Mouse (Mus musculus): ENCODE data around the gene Inka2. TPM values are rescaled to one million over a fixed set of nuclear protein-coding genes. Genes with fewer than 3 reads are reported as not detected.

Gene Inka2
- 0.90 and 1.0 TPM in 2 replicates for polyA plus RNA-seq (2016; fragmentation: Nextera tagmentation; extraction: Ambion mirVana)

DNA sequence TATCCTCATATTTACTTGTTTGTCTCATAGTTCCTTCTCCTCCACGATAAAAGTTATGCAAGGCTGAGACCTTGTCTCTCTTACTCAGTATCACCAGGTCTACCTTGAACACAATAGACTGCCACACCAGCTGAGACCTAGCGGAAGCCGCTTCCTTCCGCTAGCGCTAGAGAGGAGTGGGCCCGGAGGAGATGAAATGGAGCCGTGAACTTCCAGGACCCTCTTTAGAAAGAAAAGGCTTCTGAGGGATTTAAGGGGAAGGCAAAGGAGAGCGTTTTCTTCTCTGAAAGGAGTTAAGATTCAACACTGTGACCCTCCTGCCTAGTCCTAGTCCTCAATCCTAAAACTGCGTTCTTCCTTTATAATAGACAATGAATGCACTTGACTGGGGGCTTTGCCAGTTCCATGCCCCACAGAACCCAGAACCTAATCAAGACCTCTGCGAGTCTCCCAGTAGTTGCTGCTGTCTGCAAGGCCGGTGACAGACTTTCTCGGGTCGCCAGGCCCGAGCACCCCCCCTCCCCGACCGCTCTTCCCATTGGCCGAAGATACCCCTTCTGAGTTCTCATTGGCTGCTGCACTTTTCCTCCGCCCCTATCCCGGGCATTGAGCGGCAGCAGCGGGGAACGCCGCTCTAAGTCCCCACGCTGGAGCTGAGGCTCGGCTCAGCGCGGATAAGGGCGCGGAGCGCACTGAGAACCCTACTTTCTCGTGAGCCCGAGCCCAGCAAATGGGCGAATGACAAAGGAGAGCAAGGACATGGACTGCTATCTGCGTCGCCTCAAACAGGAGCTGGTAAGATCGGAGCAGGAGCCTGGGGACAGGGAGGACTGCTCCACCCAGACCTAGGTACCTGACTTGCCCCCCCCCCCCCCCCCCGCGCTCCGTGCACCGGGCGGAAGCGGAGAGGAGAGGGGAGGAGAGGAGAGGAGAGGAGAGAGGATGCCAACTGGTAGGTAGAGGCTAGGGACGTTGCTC is at the start of gene Inka2:
Inka2 (plus strand) TSS at position 569 of the 978 bp plus-strand sequence.
- WGBS: 1% methylated on average over 38 of the region's 43 CpGs
- Histone ChIP-seq H3K36me3 (no peaks in the 10 kb centered on the region), H3K4me3 (peak within 1 kb of the TSS; percentile 73), H3K9me3 (replicated peaks) (no peaks in the 10 kb centered on the region), H3K27ac (replicated peaks) (peak within 1 kb of the TSS; percentile 72), H3K4me1 (peaks cover 55% of the 10 kb centered on the region), H3K27me3 (ENCODE audit: low read depth, poor library complexity, severe bottlenecking) (peaks cover 60% of the 10 kb centered on the region)
- DNase-seq (ENCODE audit: low spot score): peak; percentile 85

DNA sequence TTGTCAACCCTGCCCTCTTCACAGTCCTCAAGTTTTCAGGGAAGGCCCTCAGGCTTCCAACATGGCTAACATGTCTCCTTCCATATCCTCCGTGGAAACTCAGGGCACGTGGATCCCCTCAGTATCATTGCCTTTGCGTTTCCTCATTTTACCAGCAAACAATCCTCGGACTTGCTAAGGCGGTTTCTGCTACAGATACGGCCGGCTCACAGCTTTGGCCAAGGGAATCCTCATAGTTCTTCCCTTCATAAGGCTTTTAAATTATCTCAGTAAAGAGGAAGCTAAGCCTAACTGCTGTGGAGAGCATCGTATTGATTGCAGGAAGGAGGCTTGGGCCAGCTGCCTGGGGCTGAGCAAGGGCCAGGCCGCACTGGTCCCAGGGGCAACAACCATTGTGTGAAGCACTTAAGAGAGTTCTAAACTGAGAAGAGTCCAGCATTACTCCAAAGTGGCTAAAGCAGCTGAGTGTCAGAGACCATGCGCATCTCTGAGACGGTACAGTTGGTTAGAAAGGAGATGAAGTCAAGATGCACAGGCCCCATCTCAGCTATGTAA is 49.3 kb upstream of the Inka2 start:
- Histone ChIP-seq H3K4me3 (no peak overlapping the region), H3K27me3 (ENCODE audit: low read depth, poor library complexity, severe bottlenecking) (no peaks in the 10 kb centered on the region), H3K9me3 (replicated peaks) (no peaks in the 10 kb centered on the region), H3K4me1 (no peaks in the 10 kb centered on the region), H3K27ac (replicated peaks) (no peak overlapping the region), H3K36me3 (no peaks in the 10 kb centered on the region)
- DNase-seq (ENCODE audit: low spot score): no peak
- WGBS: 95% methylated on average over 11 of the region's 11 CpGs

DNA sequence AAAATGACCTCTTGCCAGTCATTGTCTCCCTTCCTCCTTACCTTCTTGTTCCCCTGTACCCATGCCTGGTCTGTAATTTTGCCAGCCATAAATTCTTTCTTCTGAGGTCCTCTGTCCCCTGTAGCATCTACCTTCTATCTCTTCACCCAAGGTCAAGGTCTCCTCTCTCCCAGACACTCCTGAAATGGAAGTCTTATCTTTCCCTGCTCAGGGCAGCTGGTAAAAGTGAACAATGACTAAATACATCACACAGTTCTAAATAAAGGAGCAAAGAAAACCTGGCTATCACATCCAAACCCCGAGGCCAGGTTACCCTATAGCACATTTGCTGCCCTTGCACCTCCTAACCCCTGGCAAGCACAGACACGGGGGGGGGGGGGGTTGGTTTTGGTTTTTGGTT is 43.9 kb upstream of the Inka2 start:
- Histone ChIP-seq H3K27me3 (ENCODE audit: low read depth, poor library complexity, severe bottlenecking) (no peaks in the 10 kb centered on the region), H3K27ac (replicated peaks) (no peak overlapping the region), H3K4me3 (no peak overlapping the region), H3K36me3 (no peaks in the 10 kb centered on the region), H3K9me3 (replicated peaks) (no peaks in the 10 kb centered on the region), H3K4me1 (no peaks in the 10 kb centered on the region)
- WGBS: 81% methylated on average over 2 of the region's 2 CpGs
- DNase-seq (ENCODE audit: low spot score): no peak

DNA sequence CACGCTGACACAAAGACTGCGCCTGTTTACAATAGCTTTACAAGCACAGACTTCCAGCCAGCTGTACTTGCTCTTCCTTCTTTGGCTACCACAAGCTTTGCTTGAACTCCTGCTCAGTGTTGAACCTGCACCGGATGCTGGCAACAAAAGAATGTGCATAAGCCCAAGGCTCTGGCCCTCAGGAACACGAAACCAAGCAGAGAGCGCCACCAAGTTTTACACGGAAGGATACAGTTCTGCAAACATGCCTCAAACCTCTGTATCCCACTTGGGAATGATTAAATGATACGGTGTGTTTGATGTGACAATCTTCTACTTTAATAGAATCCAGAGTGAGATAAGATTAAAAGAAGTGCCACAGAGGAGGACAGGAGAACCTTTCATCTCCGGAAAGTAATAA is 41.4 kb upstream of the Inka2 start:
- 88% methylated on average over 8 of the region's 8 CpGs for WGBS
- Histone ChIP-seq H3K36me3 (no peaks in the 10 kb centered on the region), H3K9me3 (replicated peaks) (no peaks in the 10 kb centered on the region), H3K4me3 (no peak overlapping the region), H3K4me1 (no peaks in the 10 kb centered on the region), H3K27me3 (ENCODE audit: low read depth, poor library complexity, severe bottlenecking) (no peaks in the 10 kb centered on the region), H3K27ac (replicated peaks) (no peak overlapping the region)
- no peak for DNase-seq (ENCODE audit: low spot score)

DNA sequence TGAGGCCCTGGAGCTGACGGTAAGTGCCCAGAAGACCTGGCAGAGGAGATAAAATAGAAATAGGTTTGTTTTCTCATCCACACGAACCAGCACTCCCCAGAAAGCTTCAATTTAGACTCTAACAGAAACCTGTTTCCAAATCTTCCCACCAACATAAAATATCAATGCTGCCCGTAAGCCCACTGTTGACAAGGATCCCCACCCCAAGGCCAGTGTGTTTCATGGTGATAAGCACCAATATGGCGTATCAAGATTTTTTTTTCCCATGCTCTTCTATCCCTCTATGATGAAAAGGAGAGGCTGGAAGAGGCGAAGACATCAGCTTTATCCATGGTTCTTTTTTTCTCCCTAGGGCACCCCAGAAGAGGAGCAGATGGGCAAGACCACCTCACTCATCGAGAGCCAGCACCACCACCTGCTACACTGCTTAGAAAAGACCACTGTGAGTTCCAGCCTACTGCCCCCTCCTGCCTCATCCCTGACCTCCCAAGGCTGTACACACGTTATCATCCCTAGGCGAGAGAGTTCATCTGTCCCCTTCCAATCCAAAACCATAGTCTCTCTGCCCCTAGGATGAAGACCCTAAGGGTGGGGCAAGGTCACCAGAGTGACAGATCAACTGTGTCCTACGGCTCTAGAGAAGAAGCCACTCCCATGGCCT is 39.2 kb upstream of the Inka2 start:
- 83% methylated on average over 9 of the region's 9 CpGs for WGBS
- H3K9me3 ChIP-seq (replicated peaks): no peaks in the 10 kb centered on the region
- no peaks in the 10 kb centered on the region for H3K36me3 ChIP-seq
- no peaks in the 10 kb centered on the region for H3K27me3 ChIP-seq (ENCODE audit: low read depth, poor library complexity, severe bottlenecking)
- DNase-seq (ENCODE audit: low spot score): no peak
- H3K4me3 ChIP-seq: no peak overlapping the region
- H3K4me1 ChIP-seq: no peaks in the 10 kb centered on the region
- no peak overlapping the region for H3K27ac ChIP-seq (replicated peaks)

DNA sequence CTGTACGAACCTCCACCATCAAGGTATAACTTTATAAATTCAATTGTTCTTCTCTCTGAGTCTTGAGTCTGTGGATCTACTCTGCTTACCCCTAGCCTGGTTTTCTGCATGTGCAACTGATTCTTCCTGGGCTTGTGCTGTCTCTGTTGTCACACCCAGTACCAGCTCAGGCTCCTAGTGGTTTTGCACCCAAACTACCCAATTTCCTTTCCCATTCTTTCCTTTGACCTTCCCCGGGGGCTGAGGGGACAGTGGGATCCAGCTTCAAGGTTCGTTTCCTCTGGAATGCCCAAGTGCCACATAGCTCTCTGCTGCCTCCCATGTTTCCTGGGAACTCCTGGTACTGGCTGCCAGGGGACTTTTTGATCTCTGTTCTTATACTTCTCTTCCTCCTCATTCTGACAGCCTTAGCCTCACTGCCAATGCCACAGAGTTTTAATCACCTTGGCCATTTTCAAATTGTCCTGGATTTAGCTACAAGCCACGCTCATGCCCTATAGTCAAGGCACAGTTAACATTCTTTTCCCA is 37.3 kb upstream of the Inka2 start:
- DNase-seq (ENCODE audit: low spot score): no peak
- Histone ChIP-seq H3K27ac (replicated peaks) (no peak overlapping the region), H3K4me3 (no peak overlapping the region), H3K36me3 (no peaks in the 10 kb centered on the region), H3K4me1 (no peaks in the 10 kb centered on the region), H3K27me3 (ENCODE audit: low read depth, poor library complexity, severe bottlenecking) (no peaks in the 10 kb centered on the region), H3K9me3 (replicated peaks) (no peaks in the 10 kb centered on the region)
- WGBS: 68% methylated on average over 4 of the region's 4 CpGs

DNA sequence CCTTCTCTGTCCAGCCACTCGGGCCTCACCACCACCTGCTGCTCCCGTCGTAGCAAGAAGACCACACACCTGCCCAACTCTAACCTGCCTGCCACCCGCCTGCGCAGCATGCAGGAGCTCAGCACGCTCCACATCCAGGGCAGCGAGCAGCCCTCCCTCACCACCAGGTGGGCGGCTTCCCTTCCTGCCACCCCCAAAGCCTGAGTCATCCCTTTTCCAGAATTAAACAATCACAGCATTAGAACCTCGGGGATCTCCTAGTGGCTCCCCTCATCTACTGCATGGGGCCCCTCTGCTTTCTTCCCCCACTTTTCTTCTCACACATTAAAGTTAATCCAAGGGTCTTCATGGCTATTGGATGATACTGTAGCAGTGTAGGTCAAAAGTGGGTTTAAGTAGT is 36.2 kb upstream of the Inka2 start:
- Histone ChIP-seq H3K36me3 (no peaks in the 10 kb centered on the region), H3K4me1 (no peaks in the 10 kb centered on the region), H3K9me3 (replicated peaks) (no peaks in the 10 kb centered on the region), H3K27me3 (ENCODE audit: low read depth, poor library complexity, severe bottlenecking) (no peaks in the 10 kb centered on the region), H3K27ac (replicated peaks) (no peak overlapping the region), H3K4me3 (no peak overlapping the region)
- 50% methylated on average over 9 of the region's 9 CpGs for WGBS
- DNase-seq (ENCODE audit: low spot score): no peak

DNA sequence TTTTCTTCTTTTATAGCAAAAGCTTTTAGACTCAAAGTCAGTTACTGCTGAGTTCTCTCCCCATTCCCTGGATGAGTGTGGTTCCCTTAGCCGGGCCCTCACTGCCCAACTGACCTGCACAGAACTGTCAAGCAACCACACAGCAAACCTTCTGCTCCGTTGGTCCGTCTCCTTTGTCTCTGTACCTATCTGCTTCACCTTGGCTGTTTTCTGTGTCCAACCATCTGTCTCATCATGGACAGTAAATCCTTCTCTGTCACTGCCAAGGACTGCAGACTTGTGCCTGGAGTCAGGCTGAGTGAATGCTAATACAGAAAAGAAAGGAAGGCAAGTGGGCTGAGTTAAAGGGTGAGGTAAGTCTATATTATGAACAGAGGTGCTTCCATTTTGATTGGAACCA is 34.6 kb upstream of the Inka2 start:
- no peaks in the 10 kb centered on the region for H3K4me1 ChIP-seq
- no peak overlapping the region for H3K27ac ChIP-seq (replicated peaks)
- no peaks in the 10 kb centered on the region for H3K36me3 ChIP-seq
- WGBS: 87% methylated on average over 3 of the region's 3 CpGs
- no peak overlapping the region for H3K4me3 ChIP-seq
- H3K27me3 ChIP-seq (ENCODE audit: low read depth, poor library complexity, severe bottlenecking): no peaks in the 10 kb centered on the region
- H3K9me3 ChIP-seq (replicated peaks): no peaks in the 10 kb centered on the region
- no peak for DNase-seq (ENCODE audit: low spot score)

DNA sequence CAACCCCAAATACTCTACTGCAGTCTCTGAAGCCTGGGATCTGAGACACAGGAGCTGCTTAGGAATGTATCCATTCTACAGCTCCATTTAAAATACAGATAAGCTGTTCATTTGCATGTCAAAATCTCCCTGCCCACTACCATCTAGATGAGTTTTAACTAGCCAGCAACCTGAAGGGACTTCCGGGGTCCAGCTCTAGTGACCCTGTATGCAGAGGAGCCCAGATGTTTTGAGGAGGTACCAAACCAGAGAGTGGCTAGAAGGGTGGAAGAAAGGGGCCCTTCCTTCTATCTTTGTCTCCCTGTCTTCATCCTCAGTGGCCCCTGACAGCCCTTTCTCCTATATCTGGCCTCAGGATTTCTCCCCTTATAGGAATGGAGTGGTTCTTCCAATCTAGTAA is 33.6 kb upstream of the Inka2 start:
- no peak for DNase-seq (ENCODE audit: low spot score)
- 89% methylated on average over 1 of the region's 1 CpGs for WGBS

DNA sequence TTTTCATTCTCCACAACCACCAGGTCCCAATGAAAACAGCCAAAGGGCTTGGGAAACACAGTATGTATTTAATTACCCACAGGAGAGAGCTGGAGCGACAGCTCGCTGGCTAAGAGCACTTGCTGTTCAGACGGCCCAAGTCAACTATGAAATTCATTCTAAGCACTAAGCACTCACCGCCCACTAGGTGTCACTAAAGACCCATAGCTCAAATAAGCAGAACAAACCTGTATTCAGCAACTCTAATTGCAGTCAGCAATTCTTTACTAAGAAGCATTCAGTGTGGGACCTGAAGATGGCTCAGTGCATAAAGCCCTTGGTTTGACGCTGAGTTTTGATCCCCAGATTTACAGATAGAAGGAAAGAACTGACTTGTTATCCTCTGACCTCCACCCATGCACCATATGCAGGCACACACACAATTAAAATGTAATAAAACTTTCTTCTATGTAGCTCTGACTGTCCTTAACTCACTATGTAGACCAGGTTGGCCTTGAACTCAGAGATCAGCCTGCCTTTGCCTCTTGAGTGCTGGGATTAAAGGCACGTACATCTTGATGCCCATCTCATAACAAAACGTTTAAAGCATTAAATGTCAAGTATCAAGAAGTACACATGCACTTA is 29.7 kb upstream of the Inka2 start:
- Histone ChIP-seq H3K4me1 (no peaks in the 10 kb centered on the region), H3K36me3 (peaks cover 31% of the 10 kb centered on the region), H3K9me3 (replicated peaks) (no peaks in the 10 kb centered on the region), H3K4me3 (no peak overlapping the region), H3K27me3 (ENCODE audit: low read depth, poor library complexity, severe bottlenecking) (no peaks in the 10 kb centered on the region), H3K27ac (replicated peaks) (no peak overlapping the region)
- DNase-seq (ENCODE audit: low spot score): peak; percentile 54
- WGBS: 26% methylated on average over 7 of the region's 7 CpGs

More for the DNA sequence above, 33.6 kb upstream of the Inka2 start:
- Histone ChIP-seq H3K9me3 (replicated peaks) (no peaks in the 10 kb centered on the region), H3K27ac (replicated peaks) (no peak overlapping the region), H3K36me3 (no peaks in the 10 kb centered on the region), H3K4me1 (no peaks in the 10 kb centered on the region), H3K4me3 (no peak overlapping the region), H3K27me3 (ENCODE audit: low read depth, poor library complexity, severe bottlenecking) (no peaks in the 10 kb centered on the region)

DNA sequence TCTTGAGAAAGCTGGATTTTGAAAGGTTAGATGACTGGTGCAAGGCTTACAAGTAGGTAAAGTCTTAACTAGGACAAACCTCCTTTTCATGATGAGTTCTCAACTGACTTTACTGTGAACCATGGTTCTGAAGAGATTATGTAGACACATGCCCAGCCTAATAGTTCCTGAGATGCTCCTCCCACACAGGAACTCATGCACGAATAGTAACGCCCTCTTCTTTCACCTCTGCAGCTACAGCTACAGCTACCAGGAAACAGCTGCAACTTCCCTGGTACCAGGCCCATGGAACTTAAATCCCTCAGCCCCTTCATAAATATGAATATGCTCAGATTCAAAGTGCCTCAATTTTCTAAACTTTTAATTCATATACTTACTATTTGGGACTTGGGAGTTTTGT is 28.5 kb upstream of the Inka2 start:
- no peak for DNase-seq (ENCODE audit: low spot score)
- 47% methylated on average over 2 of the region's 2 CpGs for whole genome bisulfite sequencing
- H3K27me3 ChIP-seq (ENCODE audit: low read depth, poor library complexity, severe bottlenecking): no peaks in the 10 kb centered on the region
- no peaks in the 10 kb centered on the region for H3K4me1 ChIP-seq
- no peak overlapping the region for H3K27ac ChIP-seq (replicated peaks)
- no peaks in the 10 kb centered on the region for H3K9me3 ChIP-seq (replicated peaks)
- no peak overlapping the region for H3K4me3 ChIP-seq
- peaks cover 44% of the 10 kb centered on the region for H3K36me3 ChIP-seq

DNA sequence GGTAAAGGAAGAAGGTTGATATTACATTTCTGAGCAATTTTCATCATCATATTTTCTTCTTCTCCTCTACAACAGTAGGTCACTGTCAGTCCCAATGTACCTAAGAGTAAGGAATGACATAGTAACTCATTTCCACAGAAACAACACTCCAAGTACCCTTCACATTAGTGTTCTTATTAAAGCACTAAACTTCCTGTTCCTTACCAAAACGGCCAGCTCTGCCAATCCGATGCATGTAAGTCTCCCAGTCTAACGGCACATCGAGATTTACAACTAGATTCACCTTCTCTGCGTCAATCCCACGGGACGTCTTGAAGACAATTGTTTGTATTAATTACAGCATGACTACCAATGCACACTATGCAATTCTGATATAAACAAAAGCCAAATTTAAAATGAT is 24.1 kb upstream of the Inka2 start:
- Histone ChIP-seq H3K4me1 (no peaks in the 10 kb centered on the region), H3K9me3 (replicated peaks) (no peaks in the 10 kb centered on the region), H3K36me3 (peaks cover 83% of the 10 kb centered on the region), H3K27ac (replicated peaks) (no peak overlapping the region), H3K27me3 (ENCODE audit: low read depth, poor library complexity, severe bottlenecking) (no peaks in the 10 kb centered on the region), H3K4me3 (no peak overlapping the region)
- no peak for DNase-seq (ENCODE audit: low spot score)
- WGBS: 96% methylated on average over 7 of the region's 7 CpGs

Data from midbrain, embryonic 10.5 days (tissue).